Mouse (Mus musculus): ENCODE data around the gene Akap7.

Akap7 gene

DNA sequence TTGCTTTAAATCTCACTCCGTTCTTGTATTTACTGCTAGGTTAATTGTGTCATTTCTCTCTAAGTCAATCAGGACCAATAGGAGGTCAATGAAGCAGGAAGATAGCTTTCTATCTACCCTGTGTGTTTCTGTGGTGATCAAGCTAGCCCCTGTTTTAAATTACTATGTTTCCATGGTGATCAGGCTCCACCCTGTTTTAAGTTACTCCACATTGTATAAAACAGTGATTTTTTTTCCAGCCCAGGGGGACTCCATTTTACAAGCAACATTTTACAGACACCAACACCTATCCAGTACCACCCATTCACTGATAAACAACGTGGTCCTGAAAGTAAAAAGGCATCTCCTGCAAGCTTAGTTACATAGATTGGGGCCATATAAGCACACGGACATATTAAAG, 75.0 kb downstream of the Akap7 start:
- H3K36me3 ChIP-seq (ENCODE audit: insufficient read depth, low read length): 0 out of 2 replicates have a peak, but pooled peaks cover 8% of the 10 kb centered on the region
- TF ChIP-seq NANOG (IDR thresholded peaks at IDR 0.05; ENCODE audit: borderline replicate concordance, low read length) (no peak), POU5F1 (IDR thresholded peaks at IDR 0.05; ENCODE audit: borderline replicate concordance, low read length) (no peak), CTCF (conservative IDR thresholded peaks at IDR 0.05; ENCODE audit: low read length) (no peak)
- H3K4me1 ChIP-seq (replicated peaks; ENCODE audit: low read depth, low read length): peaks cover 15% of the 10 kb centered on the region
- H3K9me3 ChIP-seq (ENCODE audit: low read length): no peaks in the 10 kb centered on the region
- H3K4me3 ChIP-seq (replicated peaks; ENCODE audit: low read length): no peak overlapping the region
- no peaks in the 10 kb centered on the region for H3K27me3 ChIP-seq (ENCODE audit: insufficient read depth, low read length)

GRCm38 (mm10) chr10:25231358-25231757, 76.3 kb downstream of the Akap7 start:
- H3K4me1 ChIP-seq (replicated peaks; ENCODE audit: low read depth, low read length): peaks cover 7% of the 10 kb centered on the region; the same call in 1 of the 2 replicates
- no peak for TF ChIP-seq CTCF (conservative IDR thresholded peaks at IDR 0.05; ENCODE audit: low read length)
- TF ChIP-seq POU5F1 (IDR thresholded peaks at IDR 0.05; ENCODE audit: borderline replicate concordance, low read length): no peak
- no peak for TF ChIP-seq NANOG (IDR thresholded peaks at IDR 0.05; ENCODE audit: borderline replicate concordance, low read length)
- no peak overlapping the region for H3K4me3 ChIP-seq (replicated peaks; ENCODE audit: low read length)
- no peaks in the 10 kb centered on the region for H3K27me3 ChIP-seq (ENCODE audit: insufficient read depth, low read length)
- H3K9me3 ChIP-seq (ENCODE audit: low read length): no peaks in the 10 kb centered on the region
- H3K36me3 ChIP-seq (ENCODE audit: insufficient read depth, low read length): 0 out of 2 replicates have a peak, but pooled peaks cover 4% of the 10 kb centered on the region

DNA sequence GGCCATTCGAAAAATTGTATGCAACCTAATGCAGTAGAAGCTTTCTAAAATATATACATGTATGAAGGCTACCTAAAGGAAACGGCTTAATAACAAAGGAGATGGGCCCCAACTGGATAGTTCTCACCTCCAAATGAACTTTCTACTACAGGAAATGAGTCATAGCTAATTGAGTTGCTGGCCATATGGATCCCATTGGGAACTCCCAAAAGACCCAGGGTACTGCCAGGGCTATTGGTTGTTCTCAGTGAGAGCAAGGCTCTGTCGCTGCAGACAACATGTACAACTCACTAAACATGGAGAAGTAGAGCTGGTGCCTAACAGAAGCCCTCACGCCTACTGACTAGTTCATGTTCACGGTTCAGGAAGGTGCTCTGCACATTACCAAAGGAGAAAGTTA, 83.3 kb downstream of the Akap7 start:
- Histone ChIP-seq H3K4me3 (replicated peaks; ENCODE audit: low read length) (no peak overlapping the region), H3K9me3 (ENCODE audit: low read length) (no peaks in the 10 kb centered on the region), H3K27me3 (ENCODE audit: insufficient read depth, low read length) (no peaks in the 10 kb centered on the region), H3K36me3 (ENCODE audit: insufficient read depth, low read length) (no peaks in the 10 kb centered on the region), H3K4me1 (replicated peaks; ENCODE audit: low read depth, low read length) (peaks cover 38% of the 10 kb centered on the region)
- no peak for TF ChIP-seq POU5F1 (IDR thresholded peaks at IDR 0.05; ENCODE audit: borderline replicate concordance, low read length)
- no peak for TF ChIP-seq NANOG (IDR thresholded peaks at IDR 0.05; ENCODE audit: borderline replicate concordance, low read length)
- TF ChIP-seq CTCF (conservative IDR thresholded peaks at IDR 0.05; ENCODE audit: low read length): no peak

DNA sequence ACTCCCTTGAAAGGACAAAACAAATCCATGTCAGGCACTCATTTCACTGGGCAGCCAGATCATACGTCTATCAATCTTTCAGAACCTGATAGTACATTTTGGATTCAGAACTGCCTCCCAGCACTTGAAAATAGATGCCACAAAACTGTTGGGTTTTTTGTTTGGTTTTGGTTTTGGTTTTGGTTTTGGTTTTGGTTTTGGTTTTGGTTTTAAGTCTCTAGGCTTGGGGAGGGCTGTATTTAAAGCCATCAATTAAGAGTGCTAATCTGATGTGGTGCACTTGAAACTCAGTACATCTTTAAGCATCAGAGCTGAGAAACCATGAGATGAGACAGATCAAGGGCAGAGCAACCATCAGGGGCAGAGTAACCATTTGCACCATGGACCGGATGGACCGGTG, 86.9 kb downstream of the Akap7 start:
- peaks cover 15% of the 10 kb centered on the region for H3K9me3 ChIP-seq (ENCODE audit: low read length)
- H3K27me3 ChIP-seq (ENCODE audit: insufficient read depth, low read length): no peaks in the 10 kb centered on the region
- H3K36me3 ChIP-seq (ENCODE audit: insufficient read depth, low read length): peaks cover 11% of the 10 kb centered on the region
- no peak overlapping the region for H3K4me3 ChIP-seq (replicated peaks; ENCODE audit: low read length)
- peaks cover 50% of the 10 kb centered on the region for H3K4me1 ChIP-seq (replicated peaks; ENCODE audit: low read depth, low read length)
- TF ChIP-seq POU5F1 (IDR thresholded peaks at IDR 0.05; ENCODE audit: borderline replicate concordance, low read length) (no peak), CTCF (conservative IDR thresholded peaks at IDR 0.05; ENCODE audit: low read length) (no peak), NANOG (IDR thresholded peaks at IDR 0.05; ENCODE audit: borderline replicate concordance, low read length) (no peak)

DNA sequence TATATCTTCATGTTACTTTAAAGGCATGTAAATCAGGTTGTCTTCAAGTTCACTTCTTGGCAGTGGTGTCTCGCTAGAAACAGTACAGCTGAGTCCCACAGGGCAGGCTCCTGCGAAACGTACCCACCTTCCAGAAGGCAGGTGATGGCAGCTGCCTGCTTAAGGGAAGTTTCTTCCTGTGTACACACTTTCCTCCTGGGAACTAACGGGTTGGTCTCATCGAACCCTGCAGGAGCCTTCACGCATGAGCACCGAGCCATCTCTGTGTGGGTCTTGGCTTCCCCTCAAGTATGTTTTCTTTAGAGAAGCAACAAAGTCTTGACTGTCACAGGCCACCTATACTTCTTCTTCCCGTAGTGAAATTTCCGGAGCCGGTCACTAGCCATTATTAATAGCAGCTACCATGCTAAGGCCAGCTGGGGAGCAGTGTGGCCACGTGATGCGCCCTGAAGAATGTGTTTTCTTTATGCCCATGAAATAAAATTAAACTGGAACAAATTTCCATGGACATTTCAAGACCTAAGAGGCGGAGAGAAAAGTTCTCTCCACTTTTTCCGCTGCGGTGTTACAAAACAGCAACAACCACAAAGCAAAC, 87.7 kb downstream of the Akap7 start:
- Histone ChIP-seq H3K9me3 (ENCODE audit: low read length) (peaks cover 16% of the 10 kb centered on the region), H3K36me3 (ENCODE audit: insufficient read depth, low read length) (peaks cover 11% of the 10 kb centered on the region), H3K27me3 (ENCODE audit: insufficient read depth, low read length) (no peaks in the 10 kb centered on the region), H3K4me1 (replicated peaks; ENCODE audit: low read depth, low read length) (peaks cover 43% of the 10 kb centered on the region), H3K4me3 (replicated peaks; ENCODE audit: low read length) (no peak overlapping the region)
- no peak for TF ChIP-seq POU5F1 (IDR thresholded peaks at IDR 0.05; ENCODE audit: borderline replicate concordance, low read length)
- TF ChIP-seq NANOG (IDR thresholded peaks at IDR 0.05; ENCODE audit: borderline replicate concordance, low read length): no peak
- TF ChIP-seq CTCF (conservative IDR thresholded peaks at IDR 0.05; ENCODE audit: low read length): no peak

- no peaks in the 10 kb centered on the region for H3K27me3 ChIP-seq (ENCODE audit: insufficient read depth, low read length)
- peaks cover 19% of the 10 kb centered on the region for H3K9me3 ChIP-seq (ENCODE audit: low read length)
- TF ChIP-seq CTCF (conservative IDR thresholded peaks at IDR 0.05; ENCODE audit: low read length) (peak; percentile 81), POU5F1 (IDR thresholded peaks at IDR 0.05; ENCODE audit: borderline replicate concordance, low read length) (peak; percentile 67; the same call in 1 of the 2 replicates), NANOG (IDR thresholded peaks at IDR 0.05; ENCODE audit: borderline replicate concordance, low read length) (peak; percentile 24; the same call in 1 of the 2 replicates)
- H3K4me3 ChIP-seq (replicated peaks; ENCODE audit: low read length): no peak overlapping the region; the same call in 1 of the 2 replicates
- H3K4me1 ChIP-seq (replicated peaks; ENCODE audit: low read depth, low read length): peaks cover 37% of the 10 kb centered on the region
- H3K36me3 ChIP-seq (ENCODE audit: insufficient read depth, low read length): peaks cover 11% of the 10 kb centered on the region
These were observed 88.4 kb downstream of the Akap7 start for GRCm38 (mm10) chr10:25219220-25219628.

DNA sequence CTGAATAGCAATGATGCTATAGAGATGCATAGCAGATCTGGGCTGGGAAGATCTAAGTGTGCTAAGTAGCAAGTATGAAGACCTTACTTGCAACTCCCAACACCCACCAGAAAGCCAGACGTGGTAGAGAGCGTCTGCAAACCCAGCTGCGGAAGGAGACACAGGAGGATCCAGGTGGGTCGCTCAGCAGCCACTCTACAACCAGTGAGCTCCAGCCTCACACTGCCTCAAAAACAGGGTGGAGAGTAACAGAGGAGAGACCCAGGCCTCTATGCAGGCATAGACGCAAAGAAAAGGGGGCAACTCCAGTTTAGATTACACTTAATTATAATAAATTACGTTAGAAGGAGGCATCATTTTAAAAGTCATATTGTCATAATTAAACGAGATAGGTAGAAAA, 88.9 kb downstream of the Akap7 start:
- peaks cover 11% of the 10 kb centered on the region for H3K36me3 ChIP-seq (ENCODE audit: insufficient read depth, low read length)
- no peaks in the 10 kb centered on the region for H3K27me3 ChIP-seq (ENCODE audit: insufficient read depth, low read length)
- H3K4me3 ChIP-seq (replicated peaks; ENCODE audit: low read length): no peak overlapping the region
- peaks cover 20% of the 10 kb centered on the region for H3K9me3 ChIP-seq (ENCODE audit: low read length)
- TF ChIP-seq CTCF (conservative IDR thresholded peaks at IDR 0.05; ENCODE audit: low read length): no peak
- TF ChIP-seq NANOG (IDR thresholded peaks at IDR 0.05; ENCODE audit: borderline replicate concordance, low read length): no peak
- no peak for TF ChIP-seq POU5F1 (IDR thresholded peaks at IDR 0.05; ENCODE audit: borderline replicate concordance, low read length)
- peaks cover 37% of the 10 kb centered on the region for H3K4me1 ChIP-seq (replicated peaks; ENCODE audit: low read depth, low read length)

- Histone ChIP-seq H3K4me3 (replicated peaks; ENCODE audit: low read length) (no peak overlapping the region), H3K4me1 (replicated peaks; ENCODE audit: low read depth, low read length) (peaks cover 32% of the 10 kb centered on the region), H3K36me3 (ENCODE audit: insufficient read depth, low read length) (peaks cover 16% of the 10 kb centered on the region), H3K9me3 (ENCODE audit: low read length) (peaks cover 46% of the 10 kb centered on the region), H3K27me3 (ENCODE audit: insufficient read depth, low read length) (no peaks in the 10 kb centered on the region)
- TF ChIP-seq NANOG (IDR thresholded peaks at IDR 0.05; ENCODE audit: borderline replicate concordance, low read length): no peak
- no peak for TF ChIP-seq CTCF (conservative IDR thresholded peaks at IDR 0.05; ENCODE audit: low read length)
- TF ChIP-seq POU5F1 (IDR thresholded peaks at IDR 0.05; ENCODE audit: borderline replicate concordance, low read length): no peak
These were observed 91.7 kb downstream of the Akap7 start for GRCm38 (mm10) chr10:25215977-25216376.

DNA sequence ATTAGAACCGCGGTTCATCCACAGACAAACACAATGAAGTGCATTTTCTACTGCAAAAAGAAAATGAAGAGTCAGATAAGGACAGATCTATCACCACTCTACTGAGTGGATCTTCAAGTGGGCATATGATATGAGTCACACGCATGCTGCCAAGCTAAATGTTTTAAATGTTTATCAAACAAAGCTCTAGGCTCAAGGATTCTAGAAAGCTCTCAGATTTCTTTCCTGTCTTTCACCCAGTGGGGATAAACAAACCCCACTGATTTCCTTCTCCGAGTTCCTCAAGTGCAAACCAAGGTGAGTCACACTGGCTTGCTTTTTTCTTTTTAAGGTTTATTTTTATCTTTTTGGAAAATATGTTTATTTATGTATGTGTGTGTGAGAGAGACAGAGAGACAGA, 94.0 kb downstream of the Akap7 start:
- no peaks in the 10 kb centered on the region for H3K27me3 ChIP-seq (ENCODE audit: insufficient read depth, low read length)
- peaks cover 16% of the 10 kb centered on the region for H3K36me3 ChIP-seq (ENCODE audit: insufficient read depth, low read length)
- TF ChIP-seq NANOG (IDR thresholded peaks at IDR 0.05; ENCODE audit: borderline replicate concordance, low read length) (no peak), POU5F1 (IDR thresholded peaks at IDR 0.05; ENCODE audit: borderline replicate concordance, low read length) (no peak), CTCF (conservative IDR thresholded peaks at IDR 0.05; ENCODE audit: low read length) (no peak)
- H3K4me1 ChIP-seq (replicated peaks; ENCODE audit: low read depth, low read length): peaks cover 20% of the 10 kb centered on the region
- no peak overlapping the region for H3K4me3 ChIP-seq (replicated peaks; ENCODE audit: low read length)
- H3K9me3 ChIP-seq (ENCODE audit: low read length): peaks cover 48% of the 10 kb centered on the region
